Mouse (Mus musculus): Measurements from ENCODE around the gene Ncapd2.

The Ncapd2 gene

DNA sequence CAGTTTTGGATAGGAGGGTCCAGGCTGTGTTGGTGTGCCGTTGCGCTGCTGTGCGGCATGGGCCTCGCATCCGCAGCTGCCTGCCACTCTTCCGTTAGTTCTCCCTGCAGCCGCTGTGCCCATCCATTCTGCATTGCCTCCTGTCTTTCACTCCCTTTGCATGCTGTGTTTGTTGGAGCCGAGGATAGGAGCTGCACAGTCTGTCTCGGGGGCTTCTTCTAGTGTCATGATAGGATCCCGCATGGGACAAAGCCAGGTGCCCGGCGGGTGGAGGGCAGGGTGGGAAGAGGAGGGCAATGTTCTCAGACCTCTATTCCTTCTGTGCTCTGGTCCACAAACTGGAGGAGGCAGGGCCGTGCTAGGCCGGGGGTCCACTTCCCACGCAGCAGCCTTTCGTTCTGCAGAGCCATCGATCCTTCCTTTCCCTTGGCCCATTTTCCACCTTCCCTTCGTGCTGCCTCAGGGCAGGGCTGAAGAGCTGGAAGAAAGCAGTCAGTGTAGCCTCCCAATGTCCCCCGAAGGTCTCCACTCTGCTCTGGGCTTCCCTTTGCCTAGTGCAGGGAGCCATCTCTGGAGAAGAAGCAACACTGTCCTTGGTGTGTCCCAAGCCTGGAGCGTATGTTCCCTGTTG, 29.7 kb upstream of the Ncapd2 start:
- ChIA-PET POLR2A (interaction anchor here in 3 of 4 experiments (0.8 to 4.8 kb wide), 12 partner anchors 8 to 216 kb away, joined by 3 to 21 read pairs (median 3); partner anchors contain the start of genes Mrpl51 (in 2 of the 3), Ncapd2 (in 1 of the 3) and Tapbpl (in 1 of the 3)), CTCF (interaction anchor here in 2 of 4 experiments (0.6 kb wide), 2 partner anchors 141 to 274 kb away, joined by 3 to 6 read pairs; partner anchors contain the start of gene Cd9 (in 1 of the 2))

DNA sequence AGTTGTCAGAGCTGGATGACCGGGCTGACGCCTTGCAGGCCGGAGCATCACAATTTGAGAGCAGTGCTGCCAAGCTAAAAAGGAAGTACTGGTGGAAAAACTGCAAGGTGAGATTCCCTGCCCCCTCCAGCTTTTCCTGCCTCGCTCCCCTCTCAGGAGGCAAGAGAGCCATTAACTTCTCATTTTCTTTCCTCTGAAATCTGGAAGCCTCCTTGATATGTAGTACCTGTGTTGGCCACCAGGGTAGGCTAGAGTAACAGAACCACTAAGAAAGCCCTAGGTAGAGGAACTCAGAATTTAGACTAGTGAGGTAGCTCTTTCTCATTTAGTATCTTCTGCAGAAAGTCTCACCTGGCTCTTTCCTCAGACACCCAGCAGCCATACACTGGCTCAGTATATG, 27.5 kb upstream of the Ncapd2 start:
- ChIA-PET POLR2A (interaction anchor here (0.7 to 4.8 kb wide), 28 partner anchors 11 to 384 kb away, joined by 3 to 21 read pairs (median 4); partner anchors contain the start of genes Mrpl51 (in 3 of the 4), Ncapd2 (in 3 of the 4), Lpar5 (in 1 of the 4) and Tapbpl (in 1 of the 4)), CTCF (interaction anchor here (0.5 to 2.6 kb wide), 26 partner anchors 8 to 278 kb away, joined by 3 to 10 read pairs (median 4); partner anchors contain the start of genes Tapbpl (in 3 of the 4) and Lpar5 (in 1 of the 4))

GRCm38 (mm10) chr6:125217899-125218298, 26.4 kb upstream of the Ncapd2 start:
- CTCF ChIA-PET: interaction anchor here in 1 of 4 experiments (0.9 to 2.1 kb wide), 2 partner anchors 13 to 54 kb away, joined by 3 to 8 read pairs; no protein-coding TSS in a partner anchor
- POLR2A ChIA-PET: interaction anchor here in 3 of 4 experiments (0.6 to 4.8 kb wide), 14 partner anchors 12 to 385 kb away, joined by 3 to 21 read pairs (median 4); partner anchors contain the start of genes Mrpl51 (in 1 of the 3) and Ncapd2 (in 1 of the 3)

- CTCF ChIA-PET: no interaction called here
- POLR2A ChIA-PET: interaction anchor here in 2 of 4 experiments (0.7 to 3.4 kb wide), 8 partner anchors 11 to 55 kb away, joined by 3 to 61 read pairs (median 20); partner anchors contain the start of genes Gapdh (in 2 of the 2), Mrpl51 (in 2 of the 2) and Ncapd2 (in 2 of the 2)
These were observed 25.4 kb upstream of the Ncapd2 start for GRCm38 (mm10) chr6:125216898-125217297.

DNA sequence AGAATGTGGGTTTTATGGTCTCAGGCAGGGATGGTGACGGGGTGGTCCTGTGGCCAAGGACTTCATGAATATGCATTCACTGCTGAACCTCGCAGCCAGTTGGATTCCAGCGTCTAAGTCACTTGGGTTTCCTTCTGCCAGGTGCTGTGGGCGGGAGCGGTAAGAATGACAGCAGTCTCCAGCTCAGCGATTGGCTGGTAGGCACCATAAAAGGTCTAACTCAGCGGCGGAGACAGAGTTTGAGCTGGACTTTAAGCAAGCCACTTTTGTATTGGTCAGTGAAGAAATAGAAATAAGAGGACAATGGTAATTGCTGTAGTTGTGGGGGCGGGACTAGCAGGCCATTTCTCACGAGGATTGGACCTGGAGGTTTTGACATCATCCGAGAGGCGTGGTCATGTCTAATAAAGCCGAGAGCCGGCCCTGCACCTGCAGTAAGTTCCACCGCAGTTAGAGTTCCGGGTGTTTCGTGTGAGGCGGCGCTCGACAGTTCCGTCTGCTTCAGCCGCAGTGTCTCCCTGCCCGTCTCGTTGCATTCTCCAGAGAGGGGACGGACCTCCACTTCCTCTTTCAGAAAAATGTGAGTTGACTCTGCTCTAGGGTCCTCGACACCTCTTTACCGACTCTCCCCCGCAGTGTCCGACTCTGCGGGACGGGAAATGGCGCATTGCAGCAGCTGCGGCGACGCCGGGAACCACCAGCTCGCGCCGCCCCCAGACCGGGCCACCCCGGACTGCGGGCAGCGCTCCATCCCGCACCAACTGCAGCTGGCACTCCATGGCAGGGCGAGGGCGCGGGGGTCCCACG, 23.9 kb upstream of the Ncapd2 start, which contains the start of gene Vamp1:
TSS of gene Vamp1 (plus strand) at position 404 of the 807 bp plus-strand sequence.
- CTCF ChIA-PET: interaction anchor here in 3 of 4 experiments (0.6 to 1.9 kb wide), 8 partner anchors 9 to 209 kb away, joined by 3 to 7 read pairs (median 3); no protein-coding TSS in a partner anchor

GRCm38 (mm10) chr6:125213715-125214114, 22.2 kb upstream of the Ncapd2 start:
- ChIA-PET POLR2A (interaction anchor here in 2 of 4 experiments (0.9 to 3.4 kb wide), 4 partner anchors 17 to 49 kb away, joined by 4 to 35 read pairs (median 4); partner anchors contain the start of genes Mrpl51 (in 2 of the 2), Ncapd2 (in 2 of the 2) and Gapdh (in 1 of the 2)), CTCF (interaction anchor here in 1 of 4 experiments (1.0 kb wide), 1 partner anchor 61 kb away, joined by 3 read pairs; no protein-coding TSS in a partner anchor)

More for the DNA sequence above, 23.9 kb upstream of the Ncapd2 start, which contains the start of gene Vamp1:
- POLR2A ChIA-PET: interaction anchor here (0.5 to 3.4 kb wide), 76 partner anchors 10 to 553 kb away, joined by 3 to 61 read pairs (median 4); partner anchors contain the start of genes Gapdh (in 3 of the 4), Mrpl51 (in 3 of the 4), Ncapd2 (in 3 of the 4) and Tapbpl (in 3 of the 4)

DNA sequence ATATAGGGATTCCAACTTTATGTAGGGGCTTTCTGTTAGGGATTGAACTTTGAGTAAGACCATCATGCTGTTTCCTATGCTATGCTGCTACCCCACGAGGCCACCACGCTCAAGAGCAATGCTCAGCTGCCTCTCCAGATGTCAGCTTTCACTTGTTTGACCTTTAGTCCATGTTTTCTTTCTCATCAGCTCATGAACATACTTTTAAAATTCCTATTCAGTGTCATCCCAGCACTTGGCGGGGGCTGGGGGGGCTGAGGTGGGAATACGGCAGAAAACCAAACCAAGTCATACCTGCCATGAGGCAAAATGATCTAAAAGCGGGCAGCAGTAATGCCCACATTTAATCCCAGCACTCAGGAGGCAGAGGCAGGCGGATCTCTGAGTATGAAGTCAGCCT, 21.6 kb upstream of the Ncapd2 start:
- CTCF ChIA-PET: interaction anchor here in 1 of 4 experiments (1.0 kb wide), 1 partner anchor 62 kb away, joined by 3 read pairs; no protein-coding TSS in a partner anchor
- POLR2A ChIA-PET: interaction anchor here in 2 of 4 experiments (1.0 to 1.4 kb wide), 8 partner anchors 17 to 59 kb away, joined by 3 to 5 read pairs (median 4); partner anchors contain the start of genes Mrpl51 (in 2 of the 2), Ncapd2 (in 2 of the 2) and Gapdh (in 1 of the 2)

DNA sequence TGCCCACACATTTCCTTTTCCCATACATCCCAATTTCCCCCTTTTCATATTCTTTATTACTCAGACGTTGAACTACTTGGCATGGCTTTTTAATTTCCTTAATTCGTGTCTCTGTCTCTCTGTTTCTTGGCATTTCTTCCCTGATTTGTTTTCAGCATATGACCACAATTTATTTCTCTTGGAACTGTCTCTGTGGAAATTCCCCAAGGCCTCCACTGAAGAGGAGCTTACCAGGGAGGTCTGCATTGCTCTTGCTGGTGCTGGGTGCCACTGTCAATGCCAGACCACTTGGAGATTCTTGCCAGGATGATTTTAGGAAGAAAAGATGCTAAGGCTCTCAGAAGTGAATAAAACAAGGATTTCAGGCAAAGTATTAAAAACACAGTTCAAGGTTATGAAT, 21.1 kb upstream of the Ncapd2 start:
- ChIA-PET CTCF (interaction anchor here in 1 of 4 experiments (1.0 kb wide), 1 partner anchor 62 kb away, joined by 3 read pairs; no protein-coding TSS in a partner anchor), POLR2A (interaction anchor here in 3 of 4 experiments (1.0 to 1.3 kb wide), 8 partner anchors 8 to 58 kb away, joined by 3 to 5 read pairs (median 4); partner anchors contain the start of genes Gapdh (in 1 of the 3), Mrpl51 (in 1 of the 3) and Ncapd2 (in 1 of the 3))

DNA sequence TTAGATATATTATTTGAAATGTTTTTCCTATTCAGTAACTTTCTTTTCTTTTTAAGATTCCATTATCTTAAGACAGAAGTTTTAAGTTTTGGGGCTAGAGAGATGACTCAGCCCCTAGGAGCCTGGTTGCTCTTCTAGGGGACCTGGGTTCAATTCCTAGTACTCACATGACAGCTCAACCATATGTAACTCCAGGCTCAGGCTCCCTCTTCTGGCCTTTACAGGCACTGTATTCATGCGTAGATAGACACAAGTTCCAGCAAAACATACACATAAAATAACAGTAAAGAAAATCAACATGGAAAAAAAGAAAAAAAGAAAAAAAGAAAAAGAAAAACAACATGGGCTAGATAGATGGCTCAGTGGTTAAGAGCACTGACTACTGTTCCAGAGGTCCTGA, 18.9 kb upstream of the Ncapd2 start:
- ChIA-PET POLR2A (interaction anchor here in 3 of 4 experiments (0.8 to 2.0 kb wide), 7 partner anchors 19 to 61 kb away, joined by 3 to 13 read pairs (median 3); partner anchors contain the start of genes Mrpl51 (in 1 of the 3) and Ncapd2 (in 1 of the 3)), CTCF (interaction anchor here (0.6 to 1.6 kb wide), 13 partner anchors 9 to 220 kb away, joined by 3 to 7 read pairs (median 3); partner anchors contain the start of genes Mrpl51 (in 2 of the 4) and Ncapd2 (in 2 of the 4))

DNA sequence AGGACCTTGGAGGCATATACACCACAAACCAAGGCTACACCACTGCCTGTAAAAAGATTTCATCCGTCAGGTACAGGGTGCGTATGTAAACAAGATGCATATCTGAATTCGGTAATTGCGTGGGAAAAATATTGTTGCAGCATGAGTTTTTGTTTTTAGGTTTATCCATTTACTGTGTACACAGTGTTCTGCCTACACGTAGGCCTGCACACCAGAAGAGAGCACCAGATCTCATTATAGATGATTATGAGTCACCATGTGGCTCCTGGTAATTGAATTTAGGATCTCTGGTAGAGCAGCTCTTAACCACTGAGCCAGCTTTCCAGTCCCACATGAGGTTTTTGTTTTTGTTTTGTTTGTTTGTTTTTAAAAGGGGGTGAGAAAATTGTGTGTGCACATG, 5.7 kb upstream of the Ncapd2 start:
- POLR2A ChIA-PET: interaction anchor here (0.6 to 7.4 kb wide), 35 partner anchors 8 to 704 kb away, joined by 3 to 305 read pairs (median 5); partner anchors contain the start of genes Vamp1 (in 3 of the 4), Gapdh (in 2 of the 4), Grcc10 (in 2 of the 4) and C1rl (in 1 of the 4)
- CTCF ChIA-PET: interaction anchor here in 3 of 4 experiments (0.6 to 1.5 kb wide), 3 partner anchors 13 to 60 kb away, joined by 3 read pairs; no protein-coding TSS in a partner anchor

GRCm38 (mm10) chr6:125196301-125196700, 4.8 kb upstream of the Ncapd2 start:
- ChIA-PET CTCF (interaction anchor here (0.6 to 1.8 kb wide), 6 partner anchors 14 to 49 kb away, joined by 3 to 6 read pairs (median 3); no protein-coding TSS in a partner anchor), POLR2A (interaction anchor here (0.6 to 7.4 kb wide), 67 partner anchors 8 to 704 kb away, joined by 3 to 305 read pairs (median 4); partner anchors contain the start of genes Vamp1 (in 3 of the 4), Gapdh (in 2 of the 4), Grcc10 (in 2 of the 4) and C1rl (in 1 of the 4))

- POLR2A ChIA-PET: interaction anchor here (0.6 to 7.4 kb wide), 66 partner anchors 9 to 454 kb away, joined by 3 to 305 read pairs (median 4); partner anchors contain the start of genes Vamp1 (in 4 of the 4), Gapdh (in 2 of the 4), Grcc10 (in 2 of the 4) and Cdca3 (in 1 of the 4)
- CTCF ChIA-PET: interaction anchor here (0.7 to 1.8 kb wide), 6 partner anchors 15 to 76 kb away, joined by 3 to 6 read pairs (median 3); no protein-coding TSS in a partner anchor
These were observed 4.1 kb upstream of the Ncapd2 start for GRCm38 (mm10) chr6:125195541-125196075.

GRCm38 (mm10) chr6:125193390-125193789, 1.9 kb upstream of the Ncapd2 start:
- CTCF ChIA-PET: no interaction called here
- POLR2A ChIA-PET: interaction anchor here in 3 of 4 experiments (0.6 to 7.4 kb wide), 6 partner anchors 9 to 56 kb away, joined by 3 to 305 read pairs (median 23); partner anchors contain the start of gene Gapdh (in 1 of the 3)

DNA sequence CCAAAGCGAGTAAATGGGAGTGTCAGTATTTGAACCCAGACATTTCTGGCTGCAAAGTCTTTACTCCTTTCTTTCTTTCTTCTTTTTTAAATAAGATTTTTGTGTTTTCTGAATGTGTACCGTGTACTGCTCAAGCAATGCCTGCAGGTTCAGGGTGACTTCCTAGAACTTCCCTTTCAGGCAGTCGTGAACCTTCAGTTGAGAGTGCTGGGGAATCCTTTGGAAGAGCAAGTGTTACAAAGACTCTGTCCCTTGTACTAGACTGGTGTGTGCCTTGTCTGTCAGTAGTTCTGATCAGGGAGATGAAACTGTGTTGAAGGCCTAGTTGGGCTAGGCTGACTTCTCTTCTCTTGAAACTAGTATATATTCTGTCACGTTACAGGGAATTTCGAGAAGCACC, 1.3 kb upstream of the Ncapd2 start:
- CTCF ChIA-PET: interaction anchor here in 1 of 4 experiments (1.3 kb wide), 1 partner anchor 31 kb away, joined by 4 read pairs; no protein-coding TSS in a partner anchor
- POLR2A ChIA-PET: interaction anchor here (0.7 to 7.4 kb wide), 16 partner anchors 8 to 387 kb away, joined by 3 to 305 read pairs (median 12); partner anchors contain the start of genes Gapdh (in 1 of the 4) and Lpar5 (in 1 of the 4)

DNA sequence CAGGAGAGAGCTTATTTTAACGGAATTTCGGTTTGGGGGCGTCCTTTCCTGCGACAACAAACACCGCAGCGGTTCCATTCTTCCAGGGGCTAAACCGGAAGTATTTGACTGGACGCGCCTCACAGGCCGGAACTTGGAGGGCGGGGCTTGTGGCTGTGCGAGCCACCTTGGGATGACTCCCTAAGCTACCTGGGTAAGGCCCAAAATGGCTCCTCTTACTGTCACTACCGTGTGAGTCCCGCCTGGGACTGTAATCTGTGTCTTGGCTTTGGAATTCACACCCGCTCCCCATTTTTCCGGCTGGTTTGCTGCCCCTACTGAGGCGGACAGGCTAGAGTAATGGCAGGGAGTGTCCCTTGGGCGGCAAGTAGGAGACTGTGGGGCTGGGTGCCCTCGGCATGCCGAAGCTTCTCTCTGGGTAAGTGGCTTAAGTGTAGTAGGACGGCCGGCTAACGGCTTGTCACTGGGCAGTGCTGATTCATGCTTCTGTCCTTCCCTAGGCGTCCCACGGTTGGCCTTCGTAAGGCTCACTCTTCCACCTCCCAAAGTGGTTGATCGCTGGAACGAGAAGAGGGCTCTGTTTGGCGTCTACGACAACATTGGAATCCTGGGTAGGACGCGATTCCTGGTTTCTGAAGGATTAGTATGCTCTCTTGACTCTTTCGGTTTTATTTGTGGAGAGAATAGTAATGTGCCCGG, 664 bp upstream of the Ncapd2 start:
- CTCF ChIA-PET: interaction anchor here (0.7 to 1.6 kb wide), 20 partner anchors 11 to 490 kb away, joined by 3 to 6 read pairs (median 3); partner anchors contain the start of genes Grcc10 (in 1 of the 4) and Mlf2 (in 1 of the 4)
- POLR2A ChIA-PET: interaction anchor here (0.5 to 7.4 kb wide), 151 partner anchors 8 to 717 kb away, joined by 3 to 305 read pairs (median 4); partner anchors contain the start of genes Gapdh (in 3 of the 4), Grcc10 (in 3 of the 4), Vamp1 (in 3 of the 4) and Cdca3 (in 2 of the 4)

All from embryonic stem cell, embryonic (primary cell).